Mouse (Mus musculus): Measurements from ENCODE around the gene Hebp2. TPM values are rescaled to one million over a fixed set of nuclear protein-coding genes. Genes with fewer than 3 reads are reported as not detected.
A peak's percentile ranks its signal among the peaks of the same experiment; 100 is the strongest.
"Not testable (repeated sequence)": the region's sequence is repeated elsewhere in the genome, so short reads cannot be mapped to it uniquely, and the experiment has no call there.

Gene Hebp2
- polyA plus RNA-seq (2015; fragmentation: Nextera tagmentation; extraction: Ambion mirVana) = 12.3 and 12.8 TPM in 2 replicates

DNA sequence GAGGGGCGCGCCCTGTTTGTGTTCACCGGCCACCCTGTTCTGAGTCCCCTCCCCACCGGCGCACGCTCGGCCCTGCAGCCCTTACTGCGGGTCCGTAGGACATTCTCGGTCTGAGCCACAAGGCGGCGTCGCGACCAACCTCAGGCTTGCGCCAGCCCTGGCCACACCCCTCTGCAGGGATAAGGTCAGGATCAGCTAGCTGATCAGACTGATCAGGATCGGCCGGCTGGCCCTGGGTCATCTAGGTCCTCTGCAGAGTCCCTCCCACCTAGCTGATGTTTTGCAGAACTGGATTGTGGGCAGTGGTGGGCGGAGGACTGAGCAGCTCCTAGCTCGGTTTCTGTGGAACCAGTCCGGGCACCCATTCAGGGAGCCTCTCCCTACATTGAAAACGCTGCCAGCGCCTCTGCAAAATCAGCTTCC, at the start of gene Hebp2:
Gene Hebp2, minus strand, starts transcription at position 264 of the 423 bp plus-strand sequence.
- H3K27me3 ChIP-seq = 0 out of 2 replicates have a peak, but pooled peaks cover 3% of the 10 kb centered on the region
- H3K4me1 ChIP-seq (replicated peaks) = peaks cover 15% of the 10 kb centered on the region
- peak within 1 kb of the TSS; percentile 60 for H3K4me3 ChIP-seq
- H3K36me3 ChIP-seq = no peaks in the 10 kb centered on the region
- peak within 1 kb of the TSS; percentile 81 for H3K4me2 ChIP-seq
- no peaks in the 10 kb centered on the region for H3K9me3 ChIP-seq
- H3K27ac ChIP-seq = no peak within 1 kb of the TSS
- WGBS = under 1% methylated on average over 22 of the region's 22 CpGs
- H3K9ac ChIP-seq = peak within 1 kb of the TSS; percentile 82
- ATAC-seq (ENCODE audit: low FRiP score) = peak; percentile 92

DNA sequence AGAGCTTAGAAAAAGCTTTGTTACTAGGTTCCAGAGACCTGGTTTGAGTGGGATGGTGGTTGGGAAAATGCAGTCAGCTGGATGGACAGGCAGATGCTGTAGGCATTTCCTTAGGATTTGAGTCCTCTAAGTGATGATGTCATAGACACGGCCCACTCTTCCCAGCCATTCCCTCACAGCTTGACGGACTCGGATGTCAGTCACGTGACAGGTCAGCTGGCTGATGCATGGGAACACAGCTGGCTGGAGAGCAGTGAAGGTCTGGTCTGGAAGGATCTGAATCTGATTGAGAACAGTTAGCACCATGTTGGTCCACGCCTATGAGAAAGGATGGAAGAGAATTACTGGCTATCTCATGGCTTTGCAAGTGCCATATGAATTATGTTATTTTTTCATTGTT, 43.6 kb upstream of the Hebp2 start:
- H3K27ac ChIP-seq = no peak overlapping the region
- 93% methylated on average over 5 of the region's 5 CpGs for WGBS
- no peaks in the 10 kb centered on the region for H3K27me3 ChIP-seq
- no peaks in the 10 kb centered on the region for H3K4me1 ChIP-seq (replicated peaks)
- no peak for ATAC-seq (ENCODE audit: low FRiP score)
- H3K9me3 ChIP-seq = no peaks in the 10 kb centered on the region
- no peak overlapping the region for H3K4me3 ChIP-seq
- H3K4me2 ChIP-seq = no peak overlapping the region
- peaks cover 37% of the 10 kb centered on the region for H3K36me3 ChIP-seq
- no peak overlapping the region for H3K9ac ChIP-seq

DNA sequence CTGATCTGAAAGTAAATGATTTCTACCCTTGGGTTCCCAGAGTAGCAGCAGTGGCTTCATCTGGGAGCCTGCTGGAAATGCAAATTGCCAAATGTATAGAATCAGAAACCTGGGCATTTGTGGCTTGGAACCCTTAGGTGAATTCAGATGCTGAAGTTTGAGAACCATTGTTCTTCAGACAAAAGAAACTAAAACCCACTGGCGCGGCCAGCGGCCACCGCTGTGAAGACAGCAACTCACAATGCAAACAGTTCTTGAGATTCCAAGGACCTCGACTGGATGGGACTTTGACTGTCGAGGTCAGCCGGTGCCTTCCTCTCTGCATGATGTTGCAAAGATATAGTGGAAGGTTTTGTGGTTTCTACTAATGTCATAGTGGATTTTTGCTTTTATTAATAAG, 38.3 kb upstream of the Hebp2 start:
- no peaks in the 10 kb centered on the region for H3K9me3 ChIP-seq
- no peak for ATAC-seq (ENCODE audit: low FRiP score)
- no peaks in the 10 kb centered on the region for H3K27me3 ChIP-seq
- H3K4me2 ChIP-seq = no peak overlapping the region
- H3K4me1 ChIP-seq (replicated peaks) = no peaks in the 10 kb centered on the region
- peaks cover 5% of the 10 kb centered on the region for H3K36me3 ChIP-seq
- H3K27ac ChIP-seq = no peak overlapping the region
- H3K9ac ChIP-seq = no peak overlapping the region
- WGBS = 9% methylated on average over 7 of the region's 7 CpGs
- H3K4me3 ChIP-seq = no peak overlapping the region

GRCm38 (mm10) chr10:18572581-18572980, 26.7 kb upstream of the Hebp2 start:
- WGBS = 52% methylated on average over 2 of the region's 2 CpGs
- no peaks in the 10 kb centered on the region for H3K4me1 ChIP-seq (replicated peaks)

DNA sequence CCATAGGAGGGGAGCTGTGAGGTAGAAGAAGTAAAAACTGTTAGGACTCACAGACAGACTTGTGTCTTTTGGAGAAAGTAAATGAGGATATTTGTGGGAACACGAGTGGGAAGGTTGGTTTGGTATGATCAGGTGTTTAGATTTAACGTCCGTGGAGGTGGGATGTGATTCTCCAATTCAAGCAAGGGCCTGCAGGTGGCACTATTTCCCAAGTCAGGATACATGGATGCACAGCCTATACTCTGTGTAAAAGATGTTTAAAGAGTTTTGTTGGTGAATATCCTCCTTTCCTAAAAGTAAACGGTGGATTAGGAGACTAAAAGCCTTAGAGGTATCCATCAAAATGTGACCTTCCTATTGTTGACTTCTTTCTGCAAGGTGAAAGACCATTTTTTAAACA, 17.1 kb upstream of the Hebp2 start:
- 8% methylated on average over 4 of the region's 4 CpGs for WGBS
- ATAC-seq (ENCODE audit: low FRiP score) = 0 out of 2 replicates have a peak, but pooled peaks have one; percentile 59
- no peaks in the 10 kb centered on the region for H3K4me1 ChIP-seq (replicated peaks)
- H3K9ac ChIP-seq = no peak overlapping the region
- H3K4me2 ChIP-seq = no peak overlapping the region
- no peaks in the 10 kb centered on the region for H3K27me3 ChIP-seq
- no peak overlapping the region for H3K27ac ChIP-seq
- H3K4me3 ChIP-seq = no peak overlapping the region
- H3K9me3 ChIP-seq = no peaks in the 10 kb centered on the region
- no peaks in the 10 kb centered on the region for H3K36me3 ChIP-seq

More at GRCm38 (mm10) chr10:18572581-18572980, 26.7 kb upstream of the Hebp2 start:
- Histone ChIP-seq H3K9me3 (no peaks in the 10 kb centered on the region; the same call in 1 of the 2 replicates), H3K27me3 (no peaks in the 10 kb centered on the region), H3K4me2 (no peak overlapping the region), H3K27ac (no peak overlapping the region), H3K36me3 (no peaks in the 10 kb centered on the region), H3K4me3 (no peak overlapping the region), H3K9ac (no peak overlapping the region)
- ATAC-seq (ENCODE audit: low FRiP score) = no peak

DNA sequence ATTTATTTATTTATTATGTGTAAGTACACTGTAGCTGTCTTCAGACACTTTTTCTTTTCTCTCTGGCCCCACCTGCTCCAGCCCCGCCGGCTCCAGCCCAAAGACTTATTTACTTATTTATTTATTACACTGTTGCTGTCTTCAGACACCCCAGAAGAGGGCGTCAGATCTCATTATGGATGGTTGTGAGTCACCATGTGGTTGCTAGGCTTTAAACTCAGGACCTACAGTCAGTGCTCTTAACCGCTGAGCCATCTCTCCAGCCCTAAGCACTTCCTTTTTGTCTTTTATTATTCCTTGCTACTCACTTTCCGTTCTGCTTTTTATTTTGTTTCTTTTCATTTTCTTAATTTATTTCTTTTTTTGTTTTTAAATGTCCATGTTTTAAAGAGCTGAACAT, 15.6 kb upstream of the Hebp2 start:
- H3K27ac ChIP-seq = no peak overlapping the region
- H3K4me1 ChIP-seq (replicated peaks) = no peaks in the 10 kb centered on the region
- H3K27me3 ChIP-seq = no peaks in the 10 kb centered on the region
- no peak overlapping the region for H3K9ac ChIP-seq
- no peaks in the 10 kb centered on the region for H3K9me3 ChIP-seq
- no peak overlapping the region for H3K4me2 ChIP-seq
- no peak for ATAC-seq (ENCODE audit: low FRiP score)
- no peak overlapping the region for H3K4me3 ChIP-seq
- no peaks in the 10 kb centered on the region for H3K36me3 ChIP-seq
- 48% methylated on average over 5 of the region's 5 CpGs for WGBS

DNA sequence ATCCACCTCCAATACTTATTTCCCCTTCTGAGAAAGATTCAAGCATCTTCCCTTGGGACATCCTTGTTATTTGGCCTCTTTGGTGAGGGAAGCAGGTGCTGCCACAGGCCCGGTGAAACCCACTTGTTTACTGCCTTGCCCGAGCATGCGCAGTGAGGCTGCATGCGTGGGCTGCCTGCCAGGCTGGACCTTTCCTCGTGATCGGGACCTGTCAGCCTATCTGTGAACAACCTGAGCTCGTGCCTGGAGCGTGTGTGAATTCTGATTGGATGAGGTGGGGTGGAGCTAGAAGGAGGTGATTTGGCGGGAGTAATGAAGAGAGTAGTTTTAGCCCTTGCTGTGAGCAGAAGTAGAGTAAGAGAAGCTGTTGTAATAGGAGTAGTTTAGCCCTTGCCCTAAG, 13.2 kb upstream of the Hebp2 start:
- ATAC-seq (ENCODE audit: low FRiP score); H3K27ac ChIP-seq; H3K4me3 ChIP-seq; H3K27me3 ChIP-seq; H3K4me1 ChIP-seq (replicated peaks); H3K4me2 ChIP-seq; H3K36me3 ChIP-seq; H3K9ac ChIP-seq; H3K9me3 ChIP-seq: not testable (repeated sequence)
- WGBS = 91% methylated on average over 9 of the region's 9 CpGs

DNA sequence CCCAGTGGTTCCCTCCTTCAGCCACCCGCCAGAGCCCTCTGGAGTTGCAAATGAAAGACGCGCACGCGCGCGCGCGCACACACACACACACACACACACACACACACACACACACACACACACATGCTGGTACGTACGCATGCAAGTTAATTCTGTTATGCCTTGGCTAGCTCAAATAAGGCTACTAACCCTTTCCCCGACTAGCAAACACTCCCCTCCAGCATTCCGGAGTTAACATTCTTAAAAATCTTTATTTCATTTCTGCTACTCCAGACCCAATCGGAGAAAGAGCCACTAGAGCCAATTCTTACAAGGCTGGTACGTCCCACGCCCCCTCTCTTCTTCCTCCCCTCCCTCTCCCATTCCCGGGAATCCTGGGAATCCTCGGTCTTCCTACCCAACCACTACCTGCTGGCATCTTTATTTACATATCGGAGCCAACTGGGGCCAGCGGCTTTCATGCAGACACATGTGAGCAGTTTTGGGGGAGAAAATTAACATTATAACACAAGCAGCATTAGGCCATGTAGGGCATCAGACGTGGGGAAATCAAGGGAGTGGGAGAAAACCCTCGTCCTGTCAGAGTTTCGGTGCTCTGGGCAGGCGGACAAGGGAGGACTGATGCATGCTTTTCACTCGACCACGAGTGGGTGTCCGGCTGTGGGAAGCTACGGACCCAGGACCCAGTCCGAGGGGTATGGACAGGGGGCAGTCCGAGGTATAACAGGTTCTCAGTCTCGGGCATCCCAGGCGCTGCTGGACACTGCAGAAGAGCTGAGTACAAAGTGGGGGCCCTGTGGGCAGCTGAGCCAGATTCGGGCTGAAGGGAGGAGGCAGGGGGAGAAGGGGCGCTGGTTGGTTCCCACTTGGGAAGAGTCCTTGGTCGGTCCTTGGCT, 3.7 kb upstream of the Hebp2 start:
- no peaks in the 10 kb centered on the region for H3K36me3 ChIP-seq
- no peak overlapping the region for H3K27ac ChIP-seq
- H3K4me3 ChIP-seq = peak overlapping the region; percentile 42
- H3K27me3 ChIP-seq = 0 out of 2 replicates have a peak, but pooled peaks cover 3% of the 10 kb centered on the region
- H3K4me2 ChIP-seq = peak overlapping the region; percentile 58
- H3K9ac ChIP-seq = peak overlapping the region; percentile 65
- ATAC-seq (ENCODE audit: low FRiP score) = peak; percentile 54
- H3K4me1 ChIP-seq (replicated peaks) = peaks cover 15% of the 10 kb centered on the region
- 4% methylated on average over 35 of the region's 35 CpGs for WGBS
- H3K9me3 ChIP-seq = no peaks in the 10 kb centered on the region

DNA sequence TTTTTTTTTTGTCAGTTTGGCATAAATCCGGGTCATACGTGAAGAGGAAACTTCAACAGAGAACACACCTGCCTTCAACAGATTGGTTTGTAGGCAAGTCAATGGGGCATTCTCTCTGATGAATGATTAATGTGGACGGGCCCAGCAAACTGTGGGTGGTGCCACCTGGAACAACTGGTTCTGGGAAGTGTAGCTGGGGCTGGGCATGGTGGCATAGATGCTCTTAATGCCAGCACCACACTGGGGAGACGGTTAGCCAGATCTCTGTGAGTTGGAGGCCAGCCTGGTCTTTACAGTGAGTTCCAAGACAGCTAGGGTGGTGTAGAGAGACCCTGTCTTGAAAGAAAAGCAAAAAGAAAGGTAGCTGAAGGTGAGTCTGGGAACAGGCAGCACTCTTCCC, 1.5 kb upstream of the Hebp2 start:
- no peak overlapping the region for H3K27ac ChIP-seq
- H3K9ac ChIP-seq = no peak overlapping the region
- H3K4me1 ChIP-seq (replicated peaks) = peaks cover 15% of the 10 kb centered on the region
- ATAC-seq (ENCODE audit: low FRiP score) = no peak
- H3K9me3 ChIP-seq = no peaks in the 10 kb centered on the region
- H3K36me3 ChIP-seq = no peaks in the 10 kb centered on the region
- H3K27me3 ChIP-seq = 0 out of 2 replicates have a peak, but pooled peaks cover 3% of the 10 kb centered on the region
- WGBS = 90% methylated on average over 4 of the region's 4 CpGs
- H3K4me2 ChIP-seq = no peak overlapping the region
- no peak overlapping the region for H3K4me3 ChIP-seq

GRCm38 (mm10) chr10:18545309-18545708, 567 bp downstream of the Hebp2 start:
- H3K9ac ChIP-seq = peak overlapping the region; percentile 82
- 0 out of 2 replicates have a peak, but pooled peaks cover 3% of the 10 kb centered on the region for H3K27me3 ChIP-seq
- peak overlapping the region; percentile 81 for H3K4me2 ChIP-seq
- no peaks in the 10 kb centered on the region for H3K9me3 ChIP-seq
- peaks cover 15% of the 10 kb centered on the region for H3K4me1 ChIP-seq (replicated peaks)
- WGBS = 9% methylated on average over 10 of the region's 13 CpGs
- peak; percentile 4; the same call in 1 of the 2 replicates for ATAC-seq (ENCODE audit: low FRiP score)
- H3K4me3 ChIP-seq = peak overlapping the region; percentile 60
- H3K36me3 ChIP-seq = no peaks in the 10 kb centered on the region
- no peak overlapping the region for H3K27ac ChIP-seq

- no peak overlapping the region for H3K27ac ChIP-seq
- ATAC-seq (ENCODE audit: low FRiP score) = no peak
Observed at GRCm38 (mm10) chr10:18536889-18537288, 9.0 kb downstream of the Hebp2 start.

GRCm38 (mm10) chr10:18532293-18532692, 13.6 kb downstream of the Hebp2 start:
- H3K4me3 ChIP-seq = no peak overlapping the region
- H3K9ac ChIP-seq = no peak overlapping the region
- WGBS = 67% methylated on average over 8 of the region's 8 CpGs
- no peak for ATAC-seq (ENCODE audit: low FRiP score)
- no peak overlapping the region for H3K27ac ChIP-seq
- H3K4me1 ChIP-seq (replicated peaks) = peaks cover 9% of the 10 kb centered on the region; the same call in 1 of the 2 replicates
- H3K4me2 ChIP-seq = no peak overlapping the region
- H3K27me3 ChIP-seq = no peaks in the 10 kb centered on the region
- H3K9me3 ChIP-seq = no peaks in the 10 kb centered on the region
- H3K36me3 ChIP-seq = peaks cover 41% of the 10 kb centered on the region

More at GRCm38 (mm10) chr10:18536889-18537288, 9.0 kb downstream of the Hebp2 start:
- WGBS = 93% methylated on average over 2 of the region's 2 CpGs
- Histone ChIP-seq H3K4me1 (replicated peaks) (no peaks in the 10 kb centered on the region), H3K9ac (no peak overlapping the region), H3K4me3 (no peak overlapping the region), H3K36me3 (peaks cover 34% of the 10 kb centered on the region), H3K27me3 (no peaks in the 10 kb centered on the region), H3K4me2 (no peak overlapping the region), H3K9me3 (no peaks in the 10 kb centered on the region)
